Comparison of ENCODE assay signal across 9 mouse cellular contexts in the genomic region with DNA sequence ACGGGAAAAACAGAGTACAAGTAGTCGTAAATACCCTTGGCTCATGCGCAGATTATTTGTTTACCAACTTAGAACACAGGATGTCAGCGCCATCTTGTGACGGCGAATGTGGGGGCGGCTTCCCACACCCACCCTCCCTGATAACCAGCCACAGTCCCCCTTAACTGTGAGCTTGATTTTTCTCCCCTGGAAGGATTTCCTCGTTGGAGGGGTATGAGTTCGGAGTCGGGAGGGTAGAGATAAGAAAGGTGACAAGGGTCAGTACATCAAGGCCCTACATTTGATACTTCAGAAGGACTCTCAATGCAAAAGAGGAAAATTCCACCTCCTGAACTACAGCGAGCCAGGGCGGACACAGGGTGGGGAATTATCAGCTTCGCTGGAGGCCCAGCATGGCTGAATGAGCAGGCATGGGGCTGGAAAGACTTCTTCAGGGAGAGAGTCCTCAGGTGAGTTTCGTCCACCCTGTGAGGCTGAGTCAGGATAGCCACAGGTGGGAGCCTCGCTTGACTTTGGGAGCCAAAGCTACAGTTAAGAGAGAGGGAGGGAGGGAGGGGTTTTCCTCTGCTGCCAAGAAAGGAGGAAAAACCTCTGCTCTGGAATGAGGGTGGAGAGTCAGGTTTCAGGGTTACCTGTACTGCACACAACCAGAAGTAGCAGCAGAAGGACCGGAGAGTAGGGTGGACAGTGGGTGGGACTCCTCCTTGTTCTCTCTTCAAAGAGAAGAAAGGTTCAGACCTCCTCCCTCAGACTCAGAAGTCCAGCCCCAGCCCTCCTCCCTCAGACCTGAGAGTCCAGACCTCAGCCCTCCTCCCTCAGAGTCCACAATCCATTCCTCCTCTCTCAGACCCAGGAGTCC. TPM values are rescaled to one million over a fixed set of nuclear protein-coding genes. Genes with fewer than 3 reads are reported as not detected.
DNase-seq lines count a peak whose midpoint lies in the region; ATAC-seq and TF ChIP-seq lines count a peak whose summit lies in the region.
"Had no signal": no experiment of that assay in that cellular context is flagged by ENCODE, and none has a peak within 500 bp of the region (broad histone marks: within the 10 kb centered on the region; RNA-seq: fewer than 3 reads in every experiment).

A gene (plus strand): TSS at position 99 of the 859 bp plus-strand sequence.

- H3K27ac ChIP-seq in kidney, adult 2 months (ENCODE audit: insufficient read depth, low read depth, low read length) = peak within 1 kb of the TSS; percentile 93
- H3K27ac ChIP-seq in embryonic facial prominence, embryonic 15.5 days (replicated peaks) = 0 out of 2 replicates have a peak within 1 kb of the TSS, but pooled peaks have one; percentile 17
- no peak within 1 kb of the TSS for H3K27ac ChIP-seq in limb, embryonic 11.5 days (replicated peaks; ENCODE audit: low read depth, low read length)
- H3K27ac ChIP-seq in midbrain, embryonic 14.5 days (replicated peaks; ENCODE audit: low read depth, low read length) = no peak within 1 kb of the TSS

- no peaks in the 10 kb centered on the region for H3K36me3 ChIP-seq in kidney, adult 2 months (ENCODE audit: control insufficient read depth, insufficient read depth, low read length)
- H3K36me3 ChIP-seq in embryonic facial prominence, embryonic 15.5 days = no peaks in the 10 kb centered on the region
- no peaks in the 10 kb centered on the region for H3K36me3 ChIP-seq in limb, embryonic 11.5 days (ENCODE audit: control insufficient read depth, insufficient read depth, low read length)
- H3K36me3 ChIP-seq in midbrain, embryonic 14.5 days (ENCODE audit: control insufficient read depth, insufficient read depth, low read length) = no peaks in the 10 kb centered on the region

- no peaks in the 10 kb centered on the region for H3K9me3 ChIP-seq in embryonic facial prominence, embryonic 15.5 days (replicated peaks)
- H3K9me3 ChIP-seq in limb, embryonic 11.5 days (ENCODE audit: control insufficient read depth, low read length) = no peaks in the 10 kb centered on the region
- no peaks in the 10 kb centered on the region for H3K9me3 ChIP-seq in midbrain, embryonic 14.5 days (ENCODE audit: control insufficient read depth, low read length)

- TF ChIP-seq POLR2A in kidney, adult 2 months (IDR thresholded peaks at IDR 0.05; ENCODE audit: low read depth, low read length) = no peak

- no peak within 1 kb of the TSS for H3K9ac ChIP-seq in embryonic facial prominence, embryonic 15.5 days
- H3K9ac ChIP-seq in limb, embryonic 11.5 days (ENCODE audit: low read length) = peak within 1 kb of the TSS; percentile 22
- no peak within 1 kb of the TSS; the same call in 1 of the 2 replicates for H3K9ac ChIP-seq in midbrain, embryonic 14.5 days (replicated peaks; ENCODE audit: low read length)

- no peaks in the 10 kb centered on the region for H3K27me3 ChIP-seq in kidney, adult 2 months (replicated peaks; ENCODE audit: control insufficient read depth, insufficient read depth, low read length)
- H3K27me3 ChIP-seq in embryonic facial prominence, embryonic 15.5 days = no peaks in the 10 kb centered on the region
- H3K27me3 ChIP-seq in limb, embryonic 11.5 days (ENCODE audit: control insufficient read depth, insufficient read depth, low read length) = no peaks in the 10 kb centered on the region
- no peaks in the 10 kb centered on the region for H3K27me3 ChIP-seq in midbrain, embryonic 14.5 days (ENCODE audit: control insufficient read depth, insufficient read depth, low read length)
- H3K27me3 ChIP-seq: Patski had no signal

- peak within 1 kb of the TSS; percentile 32 for H3K4me2 ChIP-seq in embryonic facial prominence, embryonic 15.5 days (replicated peaks)
- peak within 1 kb of the TSS; percentile 27 for H3K4me2 ChIP-seq in limb, embryonic 11.5 days (ENCODE audit: low read depth, severe bottlenecking)
- peak within 1 kb of the TSS; percentile 42 for H3K4me2 ChIP-seq in midbrain, embryonic 14.5 days (ENCODE audit: low read length)

- peak; percentile 30 for ATAC-seq in embryonic facial prominence, embryonic 15.5 days (ENCODE audit: insufficient number of reproducible peaks, low FRiP score, low TSS enrichment, low read depth)
- ATAC-seq in limb, embryonic 11.5 days (ENCODE audit: insufficient number of reproducible peaks, low FRiP score, low TSS enrichment, low read depth) = 0 out of 2 replicates have a peak, but pooled peaks have one; percentile 54
- 0 out of 2 replicates have a peak, but pooled peaks have one; percentile 20 for ATAC-seq in midbrain, embryonic 14.5 days (ENCODE audit: low FRiP score, low TSS enrichment)
- ATAC-seq: Patski had no signal

- peak; percentile 23 for DNase-seq in kidney, adult 2 months
- no peak for DNase-seq in kidney, postnatal 25 days
- no peak for DNase-seq in limb, embryonic 11.5 days (ENCODE audit: low spot score)
- DNase-seq in midbrain, embryonic 14.5 days = no peak
- no peak for DNase-seq in gastrocnemius, postnatal 10 days
- no peak for DNase-seq in adrenal gland, postnatal 4 days (ENCODE audit: low spot score in 2 of 2)
- no peak for DNase-seq in thymus, postnatal 25 days

- peak within 1 kb of the TSS; percentile 64 for H3K4me3 ChIP-seq in kidney, adult 2 months (ENCODE audit: insufficient read depth, low read depth, low read length)
- peak within 1 kb of the TSS; percentile 30 for H3K4me3 ChIP-seq in embryonic facial prominence, embryonic 15.5 days (replicated peaks)
- H3K4me3 ChIP-seq in limb, embryonic 11.5 days (ENCODE audit: low read depth, low read length) = peak within 1 kb of the TSS; percentile 20
- H3K4me3 ChIP-seq in midbrain, embryonic 14.5 days (replicated peaks; ENCODE audit: low read depth, low read length) = no peak within 1 kb of the TSS; the same call in 1 of the 2 replicates

- TF ChIP-seq CTCF in kidney, adult 2 months (conservative IDR thresholded peaks at IDR 0.05; ENCODE audit: insufficient read depth, insufficient read length, low read depth, low read length) = no peak

- WGBS in kidney, adult 2 months = 53% methylated on average over 15 of the region's 16 CpGs
- 58% methylated on average over 12 of the region's 16 CpGs for WGBS in embryonic facial prominence, embryonic 15.5 days
- 68% methylated on average over 13 of the region's 16 CpGs for WGBS in limb, embryonic 11.5 days
- 74% methylated on average over 13 of the region's 16 CpGs for WGBS in midbrain, embryonic 14.5 days

- peaks cover 3% of the 10 kb centered on the region; the same call in 1 of the 2 replicates for H3K4me1 ChIP-seq in kidney, adult 2 months (ENCODE audit: control insufficient read depth, insufficient read depth, low read length)
- H3K4me1 ChIP-seq in embryonic facial prominence, embryonic 15.5 days = no peaks in the 10 kb centered on the region; the same call in 1 of the 2 replicates
- H3K4me1 ChIP-seq in limb, embryonic 11.5 days (ENCODE audit: control insufficient read depth, insufficient read depth, low read length) = no peaks in the 10 kb centered on the region
- no peaks in the 10 kb centered on the region for H3K4me1 ChIP-seq in midbrain, embryonic 14.5 days (ENCODE audit: control insufficient read depth, insufficient read depth, low read length)

RNA-seq across cellular contexts. Expression of the gene that starts here (rescaled TPM):
- 10.6 and 12.7 TPM in 2 replicates for polyA plus RNA-seq in kidney, adult 2 months (2012; rRNA removed)
- 13.6 and 17.6 TPM in 2 replicates for polyA plus RNA-seq in embryonic facial prominence, embryonic 15.5 days (2015; fragmentation: Nextera tagmentation; extraction: Ambion mirVana)
- polyA plus RNA-seq in limb, embryonic 11.5 days (2014; fragmentation: Nextera tagmentation; extraction: Ambion mirVana) = 3.4 and 6.7 TPM in 2 replicates
- 6.9 and 9.1 TPM in 2 replicates for polyA plus RNA-seq in midbrain, embryonic 14.5 days (2014; fragmentation: Nextera tagmentation; extraction: Ambion mirVana)
- total RNA-seq in gastrocnemius, postnatal 10 days (2021) = 1 to 10 TPM; 2.2 to 3.5 TPM
- 1 to 10 TPM; 7.8 to 9.3 TPM for total RNA-seq in adrenal gland, postnatal 4 days (2021)

Comparison
In these comparisons a context has a peak if more than half of its experiments do, and no peak if none do; other contexts are left out.
1. H3K27ac ChIP-seq: peak in kidney, adult 2 months (single experiment) and embryonic facial prominence, embryonic 15.5 days (single experiment); none in limb, embryonic 11.5 days (single experiment) and midbrain, embryonic 14.5 days (single experiment).
2. Peak in every context shown above with its lines, with median percentiles within 50 percentile points of each other: ATAC-seq and H3K4me2 ChIP-seq.